Mouse (Mus musculus): Measurements from ENCODE around the gene Gtf2a1. TPM values are rescaled to one million over a fixed set of nuclear protein-coding genes. Genes with fewer than 3 reads are reported as not detected.

The Gtf2a1 gene
- polyA plus RNA-seq (2014; fragmentation: Nextera tagmentation; extraction: Ambion mirVana), result 33.4 and 45.7 TPM in 2 replicates

DNA sequence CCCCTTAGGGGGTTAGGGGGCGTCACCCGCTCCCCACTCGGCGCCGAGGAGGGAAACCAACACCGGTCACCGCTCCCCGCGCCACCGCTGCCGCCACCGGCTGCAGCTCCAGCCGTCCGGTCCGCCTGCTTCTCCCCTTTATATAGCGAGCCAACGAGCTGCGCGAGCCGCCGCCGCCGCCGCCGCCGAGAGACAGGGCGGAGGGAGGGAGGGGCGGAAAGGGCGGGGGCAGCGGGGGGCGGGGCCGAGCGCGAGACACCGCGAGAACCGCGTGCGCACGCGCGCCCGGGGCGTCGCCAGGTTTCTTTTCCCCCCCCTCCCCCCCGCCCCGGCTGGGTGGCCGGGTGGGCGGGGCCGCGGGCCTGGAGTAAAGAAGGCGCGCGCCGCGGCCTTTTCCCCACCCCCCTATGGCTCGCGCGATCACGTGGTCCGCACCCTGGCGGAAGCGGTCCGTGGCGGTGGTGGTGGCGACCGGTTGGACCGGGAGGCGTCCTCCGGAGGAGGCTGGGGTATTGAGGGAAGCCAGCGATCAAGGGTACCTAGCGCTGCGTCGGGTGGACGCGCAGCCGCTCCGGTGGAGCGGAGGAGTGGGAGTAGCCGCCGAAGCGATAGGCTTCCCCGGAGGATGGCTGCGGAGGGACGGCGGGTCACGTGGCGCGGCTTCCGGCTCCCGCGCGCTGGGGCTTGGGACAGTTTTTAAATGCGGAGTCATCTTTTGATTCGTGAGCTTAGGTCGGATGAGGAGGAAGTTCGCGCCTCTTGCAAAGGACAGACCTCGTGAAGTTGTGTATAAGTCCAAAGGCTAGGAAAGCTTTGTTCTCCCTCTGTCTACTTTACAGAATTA lies at the start of gene Gtf2a1:
Gtf2a1 (minus strand) TSS at position 641 of the 844 bp plus-strand sequence.
- ATAC-seq (ENCODE audit: low FRiP score, low TSS enrichment), result peak; percentile 91
- WGBS, result under 1% methylated on average over 86 of the region's 99 CpGs
- Histone ChIP-seq H3K9me3 (ENCODE audit: control insufficient read depth, low read length) (no peaks in the 10 kb centered on the region), H3K36me3 (ENCODE audit: control insufficient read depth, insufficient read depth, low read length) (peaks cover 7% of the 10 kb centered on the region), H3K4me3 (ENCODE audit: low read length) (peak within 1 kb of the TSS; percentile 87), H3K27ac (ENCODE audit: low read depth, low read length) (peak within 1 kb of the TSS; percentile 100), H3K4me2 (replicated peaks; ENCODE audit: low read depth, low read length) (peak within 1 kb of the TSS; percentile 79), H3K9ac (ENCODE audit: low read depth, low read length) (peak within 1 kb of the TSS; percentile 100), H3K27me3 (ENCODE audit: control insufficient read depth, insufficient read depth, low read length) (no peaks in the 10 kb centered on the region), H3K4me1 (ENCODE audit: control insufficient read depth, insufficient read depth, low read length) (peaks cover 14% of the 10 kb centered on the region)

DNA sequence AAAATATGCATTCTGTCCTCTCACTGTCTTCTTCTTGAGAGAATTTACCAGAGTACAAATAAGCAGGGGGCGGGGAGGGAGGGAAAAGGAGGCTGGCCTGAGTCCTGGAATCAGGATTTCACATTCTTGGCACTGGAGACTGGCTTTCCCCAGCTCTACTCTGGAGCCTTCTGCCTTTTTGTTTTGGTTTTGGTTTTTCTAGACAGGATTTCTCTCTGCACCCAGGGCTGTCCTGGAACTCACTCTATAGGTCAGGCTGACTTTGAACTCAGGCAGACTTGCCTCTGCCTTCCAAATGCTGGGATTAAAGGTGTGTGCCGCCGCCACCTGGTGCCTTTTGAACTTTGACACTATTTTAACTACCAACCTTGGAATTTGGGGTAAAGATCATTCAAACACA lies 48.1 kb upstream of the Gtf2a1 start:
- H3K36me3 ChIP-seq (ENCODE audit: control insufficient read depth, insufficient read depth, low read length), result no peaks in the 10 kb centered on the region
- H3K4me1 ChIP-seq (ENCODE audit: control insufficient read depth, insufficient read depth, low read length), result 0 out of 2 replicates have a peak, but pooled peaks cover 3% of the 10 kb centered on the region
- no peak for ATAC-seq (ENCODE audit: low FRiP score, low TSS enrichment)
- H3K9me3 ChIP-seq (ENCODE audit: control insufficient read depth, low read length), result no peaks in the 10 kb centered on the region
- no peak overlapping the region for H3K27ac ChIP-seq (ENCODE audit: low read depth, low read length)
- H3K4me3 ChIP-seq (ENCODE audit: low read length), result no peak overlapping the region
- no peak overlapping the region for H3K9ac ChIP-seq (ENCODE audit: low read depth, low read length)
- H3K27me3 ChIP-seq (ENCODE audit: control insufficient read depth, insufficient read depth, low read length), result no peaks in the 10 kb centered on the region
- H3K4me2 ChIP-seq (replicated peaks; ENCODE audit: low read depth, low read length), result no peak overlapping the region
- 73% methylated on average over 3 of the region's 3 CpGs for WGBS

DNA sequence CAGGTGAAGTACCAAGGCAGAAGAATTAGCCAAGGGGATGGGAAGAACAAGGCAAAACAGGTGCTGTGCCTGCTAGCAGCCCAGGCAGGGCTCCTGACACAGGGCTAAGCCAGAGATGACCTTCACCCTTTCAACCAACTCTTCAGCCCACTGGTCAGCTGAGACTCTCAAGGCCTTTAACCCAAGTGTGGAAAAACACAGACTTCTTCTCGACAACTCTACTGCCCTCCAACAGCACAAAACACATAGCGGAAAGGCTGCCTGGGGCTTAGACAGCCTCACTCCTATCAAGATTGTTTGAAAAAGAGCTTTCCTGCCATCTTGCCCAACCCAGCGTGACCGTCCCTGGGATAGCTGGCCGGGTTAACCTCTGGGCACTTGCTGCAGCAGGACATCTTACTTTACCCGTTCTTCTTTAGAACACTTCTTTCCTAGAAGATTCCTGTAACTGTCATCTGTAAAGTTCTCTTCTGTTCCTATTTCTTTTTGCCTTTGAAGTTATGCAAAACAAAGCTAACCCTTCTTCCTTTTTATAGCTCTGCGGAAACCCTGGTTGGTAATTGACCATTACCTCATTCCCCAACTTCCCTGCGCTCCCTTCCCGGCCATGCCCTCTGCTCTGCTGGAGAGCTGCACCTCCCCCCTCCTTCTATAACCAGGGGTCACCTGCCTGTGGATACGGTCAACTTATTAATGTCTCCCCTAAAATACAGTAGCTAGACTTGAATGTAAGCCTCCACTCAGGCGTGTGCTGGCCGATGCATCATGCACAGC lies 47.0 kb upstream of the Gtf2a1 start:
- Histone ChIP-seq H3K4me3 (ENCODE audit: low read length) (no peak overlapping the region), H3K36me3 (ENCODE audit: control insufficient read depth, insufficient read depth, low read length) (no peaks in the 10 kb centered on the region), H3K9ac (ENCODE audit: low read depth, low read length) (no peak overlapping the region), H3K27me3 (ENCODE audit: control insufficient read depth, insufficient read depth, low read length) (no peaks in the 10 kb centered on the region), H3K27ac (ENCODE audit: low read depth, low read length) (no peak overlapping the region), H3K4me1 (ENCODE audit: control insufficient read depth, insufficient read depth, low read length) (0 out of 2 replicates have a peak, but pooled peaks cover 3% of the 10 kb centered on the region), H3K9me3 (ENCODE audit: control insufficient read depth, low read length) (no peaks in the 10 kb centered on the region), H3K4me2 (replicated peaks; ENCODE audit: low read depth, low read length) (no peak overlapping the region)
- 31% methylated on average over 12 of the region's 12 CpGs for WGBS
- ATAC-seq (ENCODE audit: low FRiP score, low TSS enrichment), result peak; percentile 56; the same call in 1 of the 2 replicates

DNA sequence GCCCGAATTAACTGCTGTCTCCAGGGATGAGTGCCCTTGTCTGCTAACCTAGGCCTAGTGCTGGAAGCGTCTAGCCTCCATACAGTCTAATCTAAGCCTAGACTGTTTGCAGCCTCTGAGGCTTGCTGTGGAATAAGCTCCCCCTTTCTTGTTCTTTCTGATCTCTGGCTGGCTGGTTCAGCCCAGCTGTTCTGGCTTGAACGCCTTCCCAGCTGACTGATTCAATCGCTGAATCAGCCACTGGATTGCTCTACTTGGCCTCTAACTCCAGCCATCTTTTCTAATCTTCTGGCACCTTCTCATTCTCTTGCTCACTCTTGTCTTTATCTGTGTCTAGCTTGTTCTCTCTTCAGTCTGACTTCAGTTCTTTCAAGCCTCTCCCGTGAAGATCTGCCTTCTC lies 36.2 kb upstream of the Gtf2a1 start:
- H3K9ac ChIP-seq (ENCODE audit: low read depth, low read length), result no peak overlapping the region
- no peaks in the 10 kb centered on the region for H3K27me3 ChIP-seq (ENCODE audit: control insufficient read depth, insufficient read depth, low read length)
- H3K4me3 ChIP-seq (ENCODE audit: low read length), result no peak overlapping the region
- no peak overlapping the region for H3K27ac ChIP-seq (ENCODE audit: low read depth, low read length)
- H3K36me3 ChIP-seq (ENCODE audit: control insufficient read depth, insufficient read depth, low read length), result no peaks in the 10 kb centered on the region
- no peak for ATAC-seq (ENCODE audit: low FRiP score, low TSS enrichment)
- H3K4me1 ChIP-seq (ENCODE audit: control insufficient read depth, insufficient read depth, low read length), result no peaks in the 10 kb centered on the region
- WGBS, result 82% methylated on average over 5 of the region's 5 CpGs
- no peaks in the 10 kb centered on the region for H3K9me3 ChIP-seq (ENCODE audit: control insufficient read depth, low read length)
- no peak overlapping the region for H3K4me2 ChIP-seq (replicated peaks; ENCODE audit: low read depth, low read length)

DNA sequence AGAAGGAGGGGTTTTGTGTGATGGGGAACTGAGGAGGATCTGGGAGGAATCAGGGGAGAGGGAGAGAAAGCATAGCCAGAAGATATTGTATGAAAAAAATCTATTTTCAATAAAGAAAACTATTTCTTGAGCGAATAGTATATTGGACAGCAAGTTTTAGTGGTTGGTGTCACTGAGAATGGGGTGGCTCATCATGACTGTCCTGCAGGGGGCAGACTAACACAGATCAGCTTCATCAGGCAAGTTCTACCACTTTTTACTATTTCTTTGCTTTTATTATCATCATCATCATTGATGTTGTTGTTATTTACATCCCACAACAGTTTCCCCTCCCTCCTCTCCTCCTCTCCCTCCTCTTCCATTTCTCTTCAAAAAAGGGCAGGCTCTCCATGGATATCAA lies 34.7 kb upstream of the Gtf2a1 start:
- H3K9ac ChIP-seq (ENCODE audit: low read depth, low read length), result no peak overlapping the region
- no peaks in the 10 kb centered on the region for H3K9me3 ChIP-seq (ENCODE audit: control insufficient read depth, low read length)
- no peak for ATAC-seq (ENCODE audit: low FRiP score, low TSS enrichment)
- H3K4me2 ChIP-seq (replicated peaks; ENCODE audit: low read depth, low read length), result no peak overlapping the region
- no peaks in the 10 kb centered on the region for H3K27me3 ChIP-seq (ENCODE audit: control insufficient read depth, insufficient read depth, low read length)
- no peak overlapping the region for H3K4me3 ChIP-seq (ENCODE audit: low read length)
- H3K27ac ChIP-seq (ENCODE audit: low read depth, low read length), result no peak overlapping the region
- H3K4me1 ChIP-seq (ENCODE audit: control insufficient read depth, insufficient read depth, low read length), result no peaks in the 10 kb centered on the region
- no peaks in the 10 kb centered on the region for H3K36me3 ChIP-seq (ENCODE audit: control insufficient read depth, insufficient read depth, low read length)
- WGBS, result 87% methylated on average over 1 of the region's 1 CpGs

DNA sequence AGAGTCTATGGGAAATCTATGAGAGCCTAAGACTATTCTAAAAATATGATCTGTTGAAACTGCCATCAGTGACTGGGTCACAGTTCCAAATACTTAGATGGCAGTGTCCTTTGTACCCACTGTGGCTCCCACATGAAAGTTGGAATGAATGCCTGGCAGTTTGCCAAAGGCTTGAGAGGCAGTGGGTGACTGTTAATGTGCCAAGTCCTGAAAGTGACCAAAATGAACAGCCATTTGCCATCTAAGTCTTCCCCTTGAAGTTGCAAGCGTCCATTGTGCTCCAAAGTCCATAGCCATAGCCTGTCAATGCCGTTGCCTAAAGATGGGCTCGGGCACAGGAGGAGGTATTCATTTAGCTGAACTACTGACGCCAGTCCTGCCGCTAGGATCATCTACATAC lies 19.1 kb upstream of the Gtf2a1 start:
- 95% methylated on average over 5 of the region's 5 CpGs for WGBS
- Histone ChIP-seq H3K4me1 (ENCODE audit: control insufficient read depth, insufficient read depth, low read length) (no peaks in the 10 kb centered on the region), H3K4me2 (replicated peaks; ENCODE audit: low read depth, low read length) (no peak overlapping the region), H3K27me3 (ENCODE audit: control insufficient read depth, insufficient read depth, low read length) (no peaks in the 10 kb centered on the region), H3K27ac (ENCODE audit: low read depth, low read length) (no peak overlapping the region), H3K36me3 (ENCODE audit: control insufficient read depth, insufficient read depth, low read length) (no peaks in the 10 kb centered on the region), H3K9me3 (ENCODE audit: control insufficient read depth, low read length) (no peaks in the 10 kb centered on the region), H3K9ac (ENCODE audit: low read depth, low read length) (no peak overlapping the region), H3K4me3 (ENCODE audit: low read length) (no peak overlapping the region)
- ATAC-seq (ENCODE audit: low FRiP score, low TSS enrichment), result no peak

DNA sequence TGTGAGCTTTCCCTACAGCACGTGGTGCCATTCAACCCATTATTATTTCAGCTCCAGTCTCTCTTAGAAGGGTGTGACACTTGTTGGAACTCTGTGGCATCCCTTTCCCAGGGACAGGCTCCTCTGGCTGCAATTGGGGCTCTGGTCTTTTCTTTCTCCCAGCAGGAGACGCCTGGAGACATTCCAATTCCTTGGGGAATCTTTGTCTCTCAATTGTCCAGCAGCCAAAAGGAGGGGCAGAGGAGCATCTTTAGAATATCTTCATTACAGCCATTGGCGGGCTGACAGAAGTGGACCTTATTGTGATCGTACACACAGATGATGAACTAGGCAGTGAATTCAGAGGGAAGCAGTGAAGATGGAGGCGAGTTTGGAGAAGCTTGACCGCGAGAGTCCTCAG lies 17.4 kb upstream of the Gtf2a1 start:
- Histone ChIP-seq H3K4me2 (replicated peaks; ENCODE audit: low read depth, low read length) (no peak overlapping the region), H3K27me3 (ENCODE audit: control insufficient read depth, insufficient read depth, low read length) (no peaks in the 10 kb centered on the region), H3K4me1 (ENCODE audit: control insufficient read depth, insufficient read depth, low read length) (no peaks in the 10 kb centered on the region), H3K36me3 (ENCODE audit: control insufficient read depth, insufficient read depth, low read length) (no peaks in the 10 kb centered on the region), H3K9me3 (ENCODE audit: control insufficient read depth, low read length) (no peaks in the 10 kb centered on the region), H3K27ac (ENCODE audit: low read depth, low read length) (no peak overlapping the region), H3K9ac (ENCODE audit: low read depth, low read length) (no peak overlapping the region), H3K4me3 (ENCODE audit: low read length) (no peak overlapping the region)
- ATAC-seq (ENCODE audit: low FRiP score, low TSS enrichment), result no peak
- 75% methylated on average over 7 of the region's 7 CpGs for WGBS

DNA sequence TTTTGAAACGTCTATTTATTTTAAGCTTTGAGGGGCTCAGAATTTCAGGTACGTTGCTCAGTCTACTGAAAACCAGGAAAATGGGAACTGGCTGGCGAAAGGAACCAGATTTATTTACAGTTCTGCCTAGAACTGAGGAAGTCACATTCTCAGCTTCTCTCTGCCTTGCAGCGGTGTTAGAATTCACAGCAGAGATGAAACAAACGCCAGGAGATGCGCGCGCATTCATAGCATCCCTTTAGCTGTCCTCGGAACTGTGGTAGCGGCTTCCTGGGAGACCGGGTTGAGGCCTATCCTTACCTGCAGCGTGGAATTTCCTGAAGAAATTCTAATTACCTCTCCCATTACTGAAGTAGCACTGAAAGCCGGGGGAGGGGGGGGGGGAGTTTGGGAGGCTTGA lies 16.4 kb upstream of the Gtf2a1 start:
- no peak overlapping the region for H3K4me2 ChIP-seq (replicated peaks; ENCODE audit: low read depth, low read length)
- no peaks in the 10 kb centered on the region for H3K36me3 ChIP-seq (ENCODE audit: control insufficient read depth, insufficient read depth, low read length)
- WGBS, result 86% methylated on average over 13 of the region's 13 CpGs

DNA sequence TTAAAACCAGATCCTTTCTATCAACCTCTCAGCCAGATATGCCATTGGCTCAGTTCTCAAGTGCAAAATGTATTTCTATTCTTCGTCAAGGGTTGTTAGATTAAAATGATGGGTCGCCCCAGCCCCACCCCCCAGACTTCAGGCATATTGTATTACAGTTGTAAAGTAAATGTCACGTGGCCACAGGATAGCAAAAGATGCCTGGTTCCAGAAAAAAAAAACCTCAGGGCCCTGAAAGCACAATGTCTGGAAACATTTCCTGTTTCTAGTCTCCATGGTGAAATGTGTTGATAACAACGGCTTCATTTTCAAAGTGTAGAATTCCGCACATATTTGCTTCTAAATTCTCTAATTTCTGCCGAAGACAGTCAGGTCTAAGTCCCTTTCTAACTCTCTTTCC lies 14.3 kb upstream of the Gtf2a1 start:
- ATAC-seq (ENCODE audit: low FRiP score, low TSS enrichment), result no peak
- Histone ChIP-seq H3K27me3 (ENCODE audit: control insufficient read depth, insufficient read depth, low read length) (no peaks in the 10 kb centered on the region), H3K27ac (ENCODE audit: low read depth, low read length) (no peak overlapping the region), H3K4me3 (ENCODE audit: low read length) (no peak overlapping the region), H3K9ac (ENCODE audit: low read depth, low read length) (no peak overlapping the region), H3K36me3 (ENCODE audit: control insufficient read depth, insufficient read depth, low read length) (no peaks in the 10 kb centered on the region), H3K9me3 (ENCODE audit: control insufficient read depth, low read length) (no peaks in the 10 kb centered on the region), H3K4me1 (ENCODE audit: control insufficient read depth, insufficient read depth, low read length) (no peaks in the 10 kb centered on the region), H3K4me2 (replicated peaks; ENCODE audit: low read depth, low read length) (no peak overlapping the region)
- WGBS, result 44% methylated on average over 6 of the region's 6 CpGs

More for the DNA sequence above, 16.4 kb upstream of the Gtf2a1 start:
- no peak for ATAC-seq (ENCODE audit: low FRiP score, low TSS enrichment)
- Histone ChIP-seq H3K27ac (ENCODE audit: low read depth, low read length) (no peak overlapping the region), H3K9ac (ENCODE audit: low read depth, low read length) (no peak overlapping the region), H3K4me3 (ENCODE audit: low read length) (no peak overlapping the region), H3K27me3 (ENCODE audit: control insufficient read depth, insufficient read depth, low read length) (no peaks in the 10 kb centered on the region), H3K9me3 (ENCODE audit: control insufficient read depth, low read length) (no peaks in the 10 kb centered on the region), H3K4me1 (ENCODE audit: control insufficient read depth, insufficient read depth, low read length) (no peaks in the 10 kb centered on the region)

Measured in kidney, embryonic 14.5 days (tissue).